28 mouse cellular contexts compared by ENCODE assay signal in the genomic region with DNA sequence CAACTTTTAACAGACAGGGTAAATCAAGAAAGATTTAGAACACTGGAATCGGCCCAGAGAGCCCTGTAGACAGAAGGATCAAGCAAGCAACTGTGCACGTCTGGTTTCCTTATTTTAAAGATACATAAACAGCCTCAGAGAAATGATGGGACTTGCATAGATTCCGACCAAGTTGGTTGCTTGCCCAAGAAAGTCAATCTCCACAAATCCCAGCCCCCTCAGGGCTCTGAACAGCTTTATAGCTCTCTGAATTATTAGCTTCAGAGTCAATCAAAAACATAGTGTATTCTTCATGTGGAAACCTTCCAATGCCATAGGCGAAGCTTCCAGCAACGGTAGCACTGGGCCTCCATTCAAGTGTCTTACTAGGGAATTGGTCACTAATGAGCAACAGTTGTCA.
DNase-seq lines count a peak whose midpoint lies in the region; ATAC-seq and TF ChIP-seq lines count a peak whose summit lies in the region.
"Had no signal": no experiment of that assay in that cellular context is flagged by ENCODE, and none has a peak within 500 bp of the region (broad histone marks: within the 10 kb centered on the region; RNA-seq: fewer than 3 reads in every experiment).

No protein-coding gene starts in this region.

- no peak overlapping the region for H3K4me3 ChIP-seq in embryonic facial prominence, embryonic 14.5 days (ENCODE audit: low read depth, low read length)
- no peak overlapping the region for H3K4me3 ChIP-seq in embryonic facial prominence, embryonic 10.5 days
- no peak overlapping the region for H3K4me3 ChIP-seq in lung, embryonic 15.5 days
- H3K4me3 ChIP-seq in limb, embryonic 14.5 days (replicated peaks; ENCODE audit: low read length): no peak overlapping the region
- no peak overlapping the region for H3K4me3 ChIP-seq in forebrain, embryonic 16.5 days (replicated peaks; ENCODE audit: low read length)
- H3K4me3 ChIP-seq: embryonic facial prominence, embryonic 12.5 days; erythroblast, embryonic 14.5 days; forebrain, embryonic 10.5 days; forebrain, embryonic 13.5 days; gastrocnemius, adult 2 months; heart, embryonic 12.5 days; heart, embryonic 15.5 days; hindbrain, embryonic 10.5 days had no signal

- H3K4me1 ChIP-seq in embryonic facial prominence, embryonic 14.5 days (ENCODE audit: control insufficient read depth, insufficient read depth, low read length): peaks cover 4% of the 10 kb centered on the region; the same call in 1 of the 2 replicates
- peaks cover 7% of the 10 kb centered on the region for H3K4me1 ChIP-seq in embryonic facial prominence, embryonic 10.5 days
- H3K4me1 ChIP-seq in lung, embryonic 15.5 days: peaks cover 49% of the 10 kb centered on the region
- H3K4me1 ChIP-seq in limb, embryonic 14.5 days (ENCODE audit: control insufficient read depth, insufficient read depth, low read length): peaks cover 7% of the 10 kb centered on the region; the same call in 1 of the 2 replicates
- no peaks in the 10 kb centered on the region; the same call in 1 of the 2 replicates for H3K4me1 ChIP-seq in forebrain, embryonic 16.5 days (replicated peaks; ENCODE audit: control insufficient read depth, insufficient read depth, low read length)
- H3K4me1 ChIP-seq: forebrain, embryonic 13.5 days; hindbrain, embryonic 10.5 days had no signal

- 0 out of 2 replicates have a peak, but pooled peaks cover 2% of the 10 kb centered on the region for H3K9me3 ChIP-seq in embryonic facial prominence, embryonic 14.5 days (ENCODE audit: control insufficient read depth, low read length)
- H3K9me3 ChIP-seq in embryonic facial prominence, embryonic 10.5 days: 0 out of 2 replicates have a peak, but pooled peaks cover 3% of the 10 kb centered on the region
- no peaks in the 10 kb centered on the region for H3K9me3 ChIP-seq in lung, embryonic 15.5 days
- H3K9me3 ChIP-seq in limb, embryonic 14.5 days (ENCODE audit: control insufficient read depth, low read length): no peaks in the 10 kb centered on the region
- H3K9me3 ChIP-seq in forebrain, embryonic 16.5 days (ENCODE audit: control insufficient read depth, low read length): peaks cover 3% of the 10 kb centered on the region; the same call in 1 of the 2 replicates
- H3K9me3 ChIP-seq: embryonic facial prominence, embryonic 12.5 days; forebrain, embryonic 10.5 days; forebrain, embryonic 13.5 days; heart, embryonic 15.5 days had no signal

- no peak for TF ChIP-seq POLR2A in limb, embryonic 14.5 days (IDR thresholded peaks at IDR 0.05; ENCODE audit: borderline replicate concordance, extremely low read depth, insufficient read depth, insufficient read length)

- peak; percentile 82 for DNase-seq in embryonic facial prominence, embryonic 14.5 days (ENCODE audit: low spot score)
- DNase-seq in embryonic facial prominence, embryonic 10.5 days (ENCODE audit: low spot score): no peak
- DNase-seq in lung, postnatal 14 days: no peak
- DNase-seq in gonadal fat pad, adult 2 months (ENCODE audit: low read depth): peak; percentile 37
- DNase-seq in limb, embryonic 14.5 days (ENCODE audit: low spot score): peak; percentile 57
- DNase-seq: adrenal gland, adult 2 months; cerebellum, adult 11-12 months; cerebellum, adult 8-10 months; cerebellum, postnatal 36 days; forebrain, postnatal 0 days; gastrocnemius, adult 2 months; gastrocnemius, postnatal 14 days; heart, adult 18-20 months; heart, postnatal 36 days had no signal

- no peak overlapping the region for H3K4me2 ChIP-seq in embryonic facial prominence, embryonic 14.5 days (ENCODE audit: low read depth, low read length)
- H3K4me2 ChIP-seq in lung, embryonic 15.5 days: no peak overlapping the region
- H3K4me2 ChIP-seq in limb, embryonic 14.5 days (replicated peaks; ENCODE audit: low read depth, low read length, severe bottlenecking): no peak overlapping the region
- no peak overlapping the region for H3K4me2 ChIP-seq in forebrain, embryonic 16.5 days (ENCODE audit: low read length)
- H3K4me2 ChIP-seq: embryonic facial prominence, embryonic 12.5 days; forebrain, embryonic 13.5 days; heart, embryonic 12.5 days; heart, embryonic 15.5 days; hindbrain, embryonic 14.5 days had no signal

- WGBS in embryonic facial prominence, embryonic 14.5 days: 41% methylated on average over 5 of the region's 5 CpGs
- 79% methylated on average over 5 of the region's 5 CpGs for WGBS in embryonic facial prominence, embryonic 10.5 days
- WGBS in lung, embryonic 15.5 days: 49% methylated on average over 5 of the region's 5 CpGs
- 26% methylated on average over 5 of the region's 5 CpGs for WGBS in limb, embryonic 14.5 days
- WGBS in forebrain, embryonic 16.5 days: 76% methylated on average over 5 of the region's 5 CpGs

- H3K27ac ChIP-seq in embryonic facial prominence, embryonic 14.5 days (replicated peaks; ENCODE audit: low read depth, low read length): no peak overlapping the region; the same call in 1 of the 2 replicates
- no peak overlapping the region for H3K27ac ChIP-seq in embryonic facial prominence, embryonic 10.5 days (replicated peaks)
- peak overlapping the region; percentile 37 for H3K27ac ChIP-seq in lung, embryonic 15.5 days
- no peak overlapping the region for H3K27ac ChIP-seq in limb, embryonic 14.5 days (replicated peaks; ENCODE audit: low read depth, low read length)
- no peak overlapping the region for H3K27ac ChIP-seq in forebrain, embryonic 16.5 days (ENCODE audit: low read length)
- H3K27ac ChIP-seq: embryonic facial prominence, embryonic 12.5 days; forebrain, embryonic 10.5 days; forebrain, embryonic 13.5 days; gastrocnemius, adult 2 months; heart, embryonic 15.5 days; hindbrain, embryonic 10.5 days; hindbrain, embryonic 14.5 days; hindbrain, postnatal 0 days had no signal

- H3K36me3 ChIP-seq in embryonic facial prominence, embryonic 14.5 days (ENCODE audit: control insufficient read depth, insufficient read depth, low read length): no peaks in the 10 kb centered on the region
- H3K36me3 ChIP-seq in embryonic facial prominence, embryonic 10.5 days (replicated peaks): no peaks in the 10 kb centered on the region
- H3K36me3 ChIP-seq in lung, embryonic 15.5 days: no peaks in the 10 kb centered on the region
- no peaks in the 10 kb centered on the region for H3K36me3 ChIP-seq in limb, embryonic 14.5 days (ENCODE audit: control insufficient read depth, insufficient read depth, low read length)
- H3K36me3 ChIP-seq in forebrain, embryonic 16.5 days (ENCODE audit: control insufficient read depth, insufficient read depth): no peaks in the 10 kb centered on the region
- H3K36me3 ChIP-seq: embryonic facial prominence, embryonic 12.5 days; forebrain, embryonic 10.5 days; heart, embryonic 12.5 days; heart, embryonic 15.5 days; hindbrain, embryonic 10.5 days had no signal

- no peak overlapping the region for H3K9ac ChIP-seq in embryonic facial prominence, embryonic 14.5 days (ENCODE audit: low read depth, low read length)
- no peak overlapping the region for H3K9ac ChIP-seq in lung, embryonic 15.5 days
- H3K9ac ChIP-seq in limb, embryonic 14.5 days (ENCODE audit: low read depth, low read length, severe bottlenecking): no peak overlapping the region
- H3K9ac ChIP-seq in forebrain, embryonic 16.5 days (replicated peaks; ENCODE audit: low read depth, low read length): no peak overlapping the region
- H3K9ac ChIP-seq: embryonic facial prominence, embryonic 12.5 days; forebrain, embryonic 13.5 days; forebrain, postnatal 0 days; heart, embryonic 12.5 days; heart, embryonic 15.5 days; hindbrain, embryonic 14.5 days had no signal

- no peaks in the 10 kb centered on the region for H3K27me3 ChIP-seq in embryonic facial prominence, embryonic 14.5 days (replicated peaks; ENCODE audit: control insufficient read depth, insufficient read depth, low read length)
- H3K27me3 ChIP-seq in embryonic facial prominence, embryonic 10.5 days (replicated peaks; ENCODE audit: low read depth, poor library complexity, severe bottlenecking): no peaks in the 10 kb centered on the region
- H3K27me3 ChIP-seq in lung, embryonic 15.5 days: no peaks in the 10 kb centered on the region
- no peaks in the 10 kb centered on the region for H3K27me3 ChIP-seq in limb, embryonic 14.5 days (ENCODE audit: control insufficient read depth, insufficient read depth, low read length)
- H3K27me3 ChIP-seq in forebrain, embryonic 16.5 days (replicated peaks; ENCODE audit: control insufficient read depth, insufficient read depth, low read length): no peaks in the 10 kb centered on the region
- H3K27me3 ChIP-seq: embryonic facial prominence, embryonic 12.5 days; forebrain, embryonic 13.5 days; heart, embryonic 12.5 days; heart, embryonic 15.5 days; Patski had no signal

- no peak for ATAC-seq in embryonic facial prominence, embryonic 14.5 days (ENCODE audit: low read depth)
- ATAC-seq in lung, embryonic 15.5 days (ENCODE audit: borderline replicate concordance, extremely low read depth, low FRiP score, low TSS enrichment): no peak
- ATAC-seq in limb, embryonic 14.5 days (ENCODE audit: low FRiP score, low read depth): peak; percentile 34; the same call in 1 of the 2 replicates
- ATAC-seq in forebrain, embryonic 16.5 days: no peak
- ATAC-seq in cerebellum, adult (ENCODE audit: insufficient number of reproducible peaks, low FRiP score, low TSS enrichment): no peak
- ATAC-seq: forebrain, embryonic 13.5 days; forebrain, postnatal 0 days; hindbrain, postnatal 0 days; inflammation-experienced regulatory T-cells, adult 6 months; Patski had no signal

Comparison
In these comparisons a context has a peak if more than half of its experiments do, and no peak if none do; other contexts are left out.
1. DNase-seq: peak in embryonic facial prominence, embryonic 14.5 days (single experiment), gonadal fat pad, adult 2 months (single experiment) and limb, embryonic 14.5 days (single experiment); none in embryonic facial prominence, embryonic 10.5 days (single experiment) and lung, postnatal 14 days (single experiment).